Mouse (Mus musculus) ES-Bruce4 (cell line): ENCODE results near the gene Rho. TPM values are rescaled to one million over a fixed set of nuclear protein-coding genes. Genes with fewer than 3 reads are reported as not detected.

Experiments
- H3K27ac ChIP-seq: 2 replicates; pipeline ENCODE4 v1.5.1; 2012; ENCODE audit warnings: low read length, inconsistent platforms; ENCODE audit not compliant: insufficient read depth
- H3K27me3 ChIP-seq: 2 replicates; pipeline ENCODE4 v1.6.1; 2012; ENCODE audit warnings: mild to moderate bottlenecking, low read length, inconsistent platforms; ENCODE audit not compliant: control insufficient read depth, poor library complexity, insufficient read depth, severe bottlenecking
- H3K36me3 ChIP-seq: 2 replicates; pipeline ENCODE4 v1.6.1; 2012; ENCODE audit warnings: inconsistent platforms, mild to moderate bottlenecking, low read length, moderate library complexity; ENCODE audit not compliant: control insufficient read depth, poor library complexity, insufficient read depth, severe bottlenecking
- H3K4me1 ChIP-seq: one replicate; pipeline ENCODE4 v1.8.1; 2011; ENCODE audit warnings: low read length; ENCODE audit not compliant: control insufficient read depth, insufficient read depth
- H3K4me3 ChIP-seq: 2 replicates; pipeline ENCODE4 v1.5.1; 2011; ENCODE audit warnings: low read depth, mild to moderate bottlenecking, low read length
- H3K9ac ChIP-seq: 2 replicates; pipeline ENCODE4 v1.6.1; 2012; ENCODE audit warnings: low read depth, mild to moderate bottlenecking, inconsistent platforms; ENCODE audit not compliant: poor library complexity, severe bottlenecking
- H3K9me3 ChIP-seq: replicated peaks from 2 replicates; pipeline ENCODE4 v1.6.1; 2012; ENCODE audit warnings: mild to moderate bottlenecking, low read length, inconsistent platforms; ENCODE audit not compliant: control insufficient read depth, poor library complexity, insufficient read depth, severe bottlenecking
- CTCF ChIP-seq: IDR thresholded peaks from one replicate; pipeline ENCODE4 v1.8.1; 2011; ENCODE audit warnings: low read depth, low read length
- EP300 ChIP-seq: IDR thresholded peaks from 2 replicates; pipeline ENCODE4 v1.6.1; 2011; ENCODE audit warnings: low read depth, low read length; ENCODE audit not compliant: insufficient read depth
- POLR2A ChIP-seq: IDR thresholded peaks from one replicate; pipeline ENCODE4 v1.8.1; 2011; ENCODE audit warnings: low read length; ENCODE audit not compliant: insufficient read depth
- polyA plus RNA-seq: library from polyadenylated mRNA; stranded (reverse); fragments of >200 nt; gene quantifications from 2 replicates; pipeline ENCODE4 v1.2.4, GENCODE M21; 2011; ENCODE audit warnings: low read depth; ENCODE audit not compliant: missing spikeins, insufficient read depth, insufficient read length

Rho gene
- polyA plus RNA-seq, 1 experiment: 0.46 TPM

DNA sequence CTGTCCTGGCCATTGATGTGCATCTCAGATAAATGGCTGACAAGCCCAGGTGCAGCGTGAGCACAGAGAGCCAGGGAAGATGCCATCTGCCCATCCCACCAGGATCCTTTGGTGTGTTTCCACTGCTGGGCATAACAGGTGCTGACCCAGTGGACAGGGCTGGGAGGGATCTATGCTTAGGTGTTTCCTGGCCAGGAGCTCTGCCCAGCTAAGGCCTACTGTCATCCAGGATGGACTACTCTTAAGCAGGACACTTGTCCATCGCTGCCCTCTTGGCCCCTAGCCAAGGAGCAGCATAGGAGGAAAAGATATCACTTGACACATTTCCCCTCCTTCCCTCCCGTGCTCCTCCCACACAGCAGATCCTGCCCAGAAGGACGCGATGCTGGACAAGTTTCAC is 14.9 kb upstream of the Rho start:
- Histone ChIP-seq H3K9ac (no peak overlapping the region), H3K4me1 (no peaks in the 10 kb centered on the region), H3K9me3 (no peaks in the 10 kb centered on the region), H3K27ac (no peak overlapping the region), H3K36me3 (no peaks in the 10 kb centered on the region), H3K4me3 (no peak overlapping the region), H3K27me3 (no peaks in the 10 kb centered on the region)
- TF ChIP-seq CTCF: no peak
- TF ChIP-seq POLR2A: no peak
- TF ChIP-seq EP300: no peak

- no peaks in the 10 kb centered on the region for H3K36me3 ChIP-seq
- no peak for TF ChIP-seq POLR2A
- TF ChIP-seq EP300: no peak
- no peak for TF ChIP-seq CTCF
- H3K9ac ChIP-seq: no peak overlapping the region
- H3K27ac ChIP-seq: no peak overlapping the region
- no peaks in the 10 kb centered on the region for H3K4me1 ChIP-seq
- H3K9me3 ChIP-seq: no peaks in the 10 kb centered on the region
- no peak overlapping the region for H3K4me3 ChIP-seq
- no peaks in the 10 kb centered on the region for H3K27me3 ChIP-seq
Measured at GRCm38 (mm10) chr6:115918615-115919014, 12.9 kb upstream of the Rho start.

- Histone ChIP-seq H3K4me1 (no peaks in the 10 kb centered on the region), H3K27ac (no peak overlapping the region), H3K9me3 (no peaks in the 10 kb centered on the region), H3K9ac (no peak overlapping the region), H3K36me3 (no peaks in the 10 kb centered on the region), H3K4me3 (no peak overlapping the region), H3K27me3 (no peaks in the 10 kb centered on the region)
- TF ChIP-seq EP300 (no peak), CTCF (no peak), POLR2A (no peak)
Measured at GRCm38 (mm10) chr6:115919876-115920275, 11.7 kb upstream of the Rho start.

GRCm38 (mm10) chr6:115924829-115925228 is 6.7 kb upstream of the Rho start:
- H3K9me3 ChIP-seq: no peaks in the 10 kb centered on the region
- no peak overlapping the region for H3K4me3 ChIP-seq
- no peak overlapping the region for H3K9ac ChIP-seq
- no peaks in the 10 kb centered on the region for H3K4me1 ChIP-seq
- TF ChIP-seq EP300 (no peak), POLR2A (no peak), CTCF (no peak)
- H3K27ac ChIP-seq: no peak overlapping the region
- no peaks in the 10 kb centered on the region for H3K36me3 ChIP-seq
- H3K27me3 ChIP-seq: no peaks in the 10 kb centered on the region

DNA sequence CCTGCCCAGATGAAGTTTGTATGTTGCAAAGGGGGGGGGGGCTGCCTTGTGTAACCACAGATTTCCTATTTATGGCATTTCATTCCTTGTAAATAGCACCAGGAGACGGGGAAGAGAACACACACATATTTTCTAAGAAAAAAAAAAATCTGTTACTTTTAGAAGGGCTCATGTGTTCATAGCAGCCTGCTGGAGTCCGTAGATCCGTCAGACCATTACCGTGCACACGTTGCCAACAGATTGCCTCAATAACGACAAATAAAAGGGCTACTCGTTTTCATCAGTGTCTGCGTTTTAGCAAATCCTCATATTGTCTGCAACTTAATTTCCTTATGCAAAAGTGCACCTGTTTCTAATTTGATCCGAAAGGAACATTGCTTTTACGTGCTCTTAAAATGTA is 5.1 kb upstream of the Rho start:
- H3K27me3 ChIP-seq: no peaks in the 10 kb centered on the region
- H3K27ac ChIP-seq: no peak overlapping the region
- H3K4me3 ChIP-seq: no peak overlapping the region
- H3K9ac ChIP-seq: no peak overlapping the region
- H3K4me1 ChIP-seq: no peaks in the 10 kb centered on the region
- no peaks in the 10 kb centered on the region for H3K9me3 ChIP-seq
- no peaks in the 10 kb centered on the region for H3K36me3 ChIP-seq
- no peak for TF ChIP-seq CTCF
- TF ChIP-seq EP300: no peak
- TF ChIP-seq POLR2A: no peak

DNA sequence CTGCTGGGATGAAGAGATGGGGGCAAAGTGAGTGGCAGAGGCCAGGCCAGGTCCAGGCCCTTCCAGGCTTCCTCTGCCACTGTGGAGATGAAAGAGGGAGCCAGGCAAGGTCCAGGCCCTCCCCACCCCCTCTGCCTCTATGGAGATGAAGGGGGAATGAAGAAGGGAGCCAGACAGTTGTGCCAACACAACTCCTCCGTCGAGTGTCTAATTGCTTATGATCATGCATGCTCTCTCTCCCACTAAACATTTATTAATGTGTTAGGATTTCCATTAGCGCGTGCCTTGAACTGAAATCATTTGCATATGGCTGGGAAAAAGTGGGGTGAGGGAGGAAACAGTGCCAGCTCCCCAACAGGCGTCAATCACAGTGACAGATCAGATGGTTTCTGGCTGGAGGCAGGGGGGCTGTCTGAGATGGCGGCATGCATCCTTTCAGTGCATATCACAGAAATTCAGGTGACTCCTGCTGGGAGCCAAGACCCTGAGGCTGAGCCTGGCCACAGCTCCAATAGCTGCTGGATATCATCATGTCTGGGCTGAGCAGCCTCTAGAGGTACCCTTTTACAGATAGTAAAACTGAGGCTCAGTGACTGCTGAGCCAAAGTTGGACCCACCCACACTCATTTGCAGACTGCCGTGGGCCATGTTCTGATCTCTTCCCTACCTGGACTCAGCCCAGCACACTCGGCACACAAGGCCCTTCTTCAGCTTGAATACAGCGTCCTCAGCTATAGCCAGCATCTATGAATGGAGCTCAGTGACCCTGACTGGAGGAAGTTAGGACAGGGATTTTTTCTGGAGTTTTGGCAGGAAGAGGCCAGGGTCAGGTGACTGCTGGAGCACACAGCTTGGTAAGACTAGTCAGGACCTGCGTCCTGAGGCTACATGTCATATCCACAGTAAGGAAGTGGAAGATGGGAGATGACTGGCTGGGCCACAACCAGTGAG is 4.0 kb upstream of the Rho start:
- Histone ChIP-seq H3K9ac (no peak overlapping the region), H3K9me3 (no peaks in the 10 kb centered on the region), H3K4me3 (no peak overlapping the region), H3K4me1 (no peaks in the 10 kb centered on the region), H3K36me3 (no peaks in the 10 kb centered on the region), H3K27ac (no peak overlapping the region), H3K27me3 (no peaks in the 10 kb centered on the region)
- no peak for TF ChIP-seq POLR2A
- TF ChIP-seq EP300: no peak
- no peak for TF ChIP-seq CTCF
